Mouse (Mus musculus): ENCODE results near the gene Slc25a23. TPM values are rescaled to one million over a fixed set of nuclear protein-coding genes. Genes with fewer than 3 reads are reported as not detected.

Slc25a23 gene
- total RNA-seq (2014; fragmentation: Nextera tagmentation): 42.6 and 44.5 TPM in 2 replicates
- 2.4 and 3.3 TPM in 2 replicates for total RNA-seq (2017)
- polyA plus RNA-seq (2012): 16.7 and 18.3 TPM in 2 replicates

- ATAC-seq (ENCODE audit: extremely low read depth, insufficient number of reproducible peaks, low FRiP score, poor library complexity, severe bottlenecking) (no peak), DNase-seq (ENCODE audit: low spot score) (peak; percentile 49)
- Histone ChIP-seq H3K4me1 (ENCODE audit: insufficient read depth, low read depth, low read length) (peaks cover 41% of the 10 kb centered on the region), H3K27me3 (ENCODE audit: insufficient read depth, low read length) (peaks cover 59% of the 10 kb centered on the region), H3K36me3 (replicated peaks) (peaks cover 2% of the 10 kb centered on the region), H3K9me3 (replicated peaks) (no peaks in the 10 kb centered on the region), H3K4me3 (ENCODE audit: low read depth, low read length) (peak within 1 kb of the TSS; percentile 74)
- no peak for TF ChIP-seq GATA2 (IDR thresholded peaks at IDR 0.05; ENCODE audit: borderline replicate concordance, low read depth, low read length)
Observed at GRCm38 (mm10) chr17:57059486-57059977, at the start of gene Slc25a23. TSS of gene Slc25a23 (minus strand) at chr17:57059863.

- 0 out of 2 replicates have a peak, but pooled peaks cover 3% of the 10 kb centered on the region for H3K27me3 ChIP-seq (ENCODE audit: insufficient read depth, low read length)
- 0 out of 2 replicates have a peak overlapping the region, but pooled peaks have one; percentile 9 for H3K4me3 ChIP-seq (ENCODE audit: low read depth, low read length)
- no peak for DNase-seq (ENCODE audit: low spot score)
- peaks cover 30% of the 10 kb centered on the region for H3K36me3 ChIP-seq (replicated peaks)
- no peak for TF ChIP-seq GATA1 (IDR thresholded peaks at IDR 0.05; ENCODE audit: borderline replicate concordance, low read length)
- no peak for TF ChIP-seq TAL1 (conservative IDR thresholded peaks at IDR 0.05; ENCODE audit: low read depth, low read length)
- TF ChIP-seq POLR2AphosphoS5 (IDR thresholded peaks at IDR 0.05; ENCODE audit: insufficient replicate concordance, low read depth, low read length): no peak
- no peak for TF ChIP-seq GATA2 (IDR thresholded peaks at IDR 0.05; ENCODE audit: borderline replicate concordance, low read depth, low read length)
- no peak for TF ChIP-seq CTCF (IDR thresholded peaks at IDR 0.05; ENCODE audit: low read depth, low read length)
- H3K9me3 ChIP-seq (replicated peaks): no peaks in the 10 kb centered on the region
- ATAC-seq (ENCODE audit: extremely low read depth, insufficient number of reproducible peaks, low FRiP score, poor library complexity, severe bottlenecking): no peak
- H3K4me1 ChIP-seq (ENCODE audit: insufficient read depth, low read depth, low read length): peaks cover 75% of the 10 kb centered on the region
Observed at GRCm38 (mm10) chr17:57108666-57109171, 49.1 kb upstream of the Slc25a23 start.

GRCm38 (mm10) chr17:57108040-57108665 lies 48.5 kb upstream of the Slc25a23 start:
- no peak overlapping the region for H3K4me3 ChIP-seq (ENCODE audit: low read depth, low read length)
- TF ChIP-seq POLR2AphosphoS5 (IDR thresholded peaks at IDR 0.05; ENCODE audit: insufficient replicate concordance, low read depth, low read length) (no peak), GATA2 (IDR thresholded peaks at IDR 0.05; ENCODE audit: borderline replicate concordance, low read depth, low read length) (no peak), GATA1 (IDR thresholded peaks at IDR 0.05; ENCODE audit: borderline replicate concordance, low read length) (no peak), CTCF (IDR thresholded peaks at IDR 0.05; ENCODE audit: low read depth, low read length) (no peak), TAL1 (conservative IDR thresholded peaks at IDR 0.05; ENCODE audit: low read depth, low read length) (no peak)
- no peaks in the 10 kb centered on the region for H3K27me3 ChIP-seq (ENCODE audit: insufficient read depth, low read length)
- ATAC-seq (ENCODE audit: extremely low read depth, insufficient number of reproducible peaks, low FRiP score, poor library complexity, severe bottlenecking) (no peak), DNase-seq (ENCODE audit: low spot score) (no peak)
- H3K36me3 ChIP-seq (replicated peaks): peaks cover 36% of the 10 kb centered on the region
- no peaks in the 10 kb centered on the region for H3K9me3 ChIP-seq (replicated peaks)
- H3K4me1 ChIP-seq (ENCODE audit: insufficient read depth, low read depth, low read length): peaks cover 81% of the 10 kb centered on the region

GRCm38 (mm10) chr17:57107064-57107463 lies 47.4 kb upstream of the Slc25a23 start:
- TF ChIP-seq TAL1 (conservative IDR thresholded peaks at IDR 0.05; ENCODE audit: low read depth, low read length) (no peak), GATA2 (IDR thresholded peaks at IDR 0.05; ENCODE audit: borderline replicate concordance, low read depth, low read length) (no peak)
- DNase-seq (ENCODE audit: low spot score) (no peak), ATAC-seq (ENCODE audit: extremely low read depth, insufficient number of reproducible peaks, low FRiP score, poor library complexity, severe bottlenecking) (no peak)
- Histone ChIP-seq H3K4me1 (ENCODE audit: insufficient read depth, low read depth, low read length) (peaks cover 84% of the 10 kb centered on the region), H3K27me3 (ENCODE audit: insufficient read depth, low read length) (no peaks in the 10 kb centered on the region), H3K36me3 (replicated peaks) (peaks cover 47% of the 10 kb centered on the region), H3K9me3 (replicated peaks) (no peaks in the 10 kb centered on the region), H3K4me3 (ENCODE audit: low read depth, low read length) (peak overlapping the region; percentile 87; the same call in 1 of the 2 replicates)

GRCm38 (mm10) chr17:57106035-57106368 lies 46.3 kb upstream of the Slc25a23 start:
- no peaks in the 10 kb centered on the region for H3K9me3 ChIP-seq (replicated peaks)
- peak overlapping the region; percentile 87 for H3K4me3 ChIP-seq (ENCODE audit: low read depth, low read length)
- H3K36me3 ChIP-seq (replicated peaks): peaks cover 56% of the 10 kb centered on the region
- H3K4me1 ChIP-seq (ENCODE audit: insufficient read depth, low read depth, low read length): peaks cover 85% of the 10 kb centered on the region
- no peaks in the 10 kb centered on the region for H3K27me3 ChIP-seq (ENCODE audit: insufficient read depth, low read length)
- no peak for TF ChIP-seq CTCF (IDR thresholded peaks at IDR 0.05; ENCODE audit: low read depth, low read length)
- ATAC-seq (ENCODE audit: extremely low read depth, insufficient number of reproducible peaks, low FRiP score, poor library complexity, severe bottlenecking) (no peak), DNase-seq (ENCODE audit: low spot score) (no peak)

GRCm38 (mm10) chr17:57105181-57106034 lies 45.7 kb upstream of the Slc25a23 start, which contains the start of gene Tnfsf9:
TSS of gene Tnfsf9 (plus strand) at chr17:57105325.
- peak; percentile 47; the same call in 1 of the 2 replicates for ATAC-seq (ENCODE audit: extremely low read depth, insufficient number of reproducible peaks, low FRiP score, poor library complexity, severe bottlenecking)

More at GRCm38 (mm10) chr17:57105181-57106034, 45.7 kb upstream of the Slc25a23 start, which contains the start of gene Tnfsf9:
- Histone ChIP-seq H3K9me3 (replicated peaks) (no peaks in the 10 kb centered on the region), H3K4me3 (ENCODE audit: low read depth, low read length) (peak within 1 kb of the TSS; percentile 87), H3K4me1 (ENCODE audit: insufficient read depth, low read depth, low read length) (peaks cover 84% of the 10 kb centered on the region), H3K27me3 (ENCODE audit: insufficient read depth, low read length) (no peaks in the 10 kb centered on the region), H3K36me3 (replicated peaks) (peaks cover 61% of the 10 kb centered on the region)
- TF ChIP-seq POLR2AphosphoS5 (IDR thresholded peaks at IDR 0.05; ENCODE audit: insufficient replicate concordance, low read depth, low read length): 0 out of 2 replicates have a peak, but pooled peaks have one; percentile 68
- no peak for TF ChIP-seq TAL1 (conservative IDR thresholded peaks at IDR 0.05; ENCODE audit: low read depth, low read length)
- DNase-seq (ENCODE audit: low spot score): peak; percentile 65
